Mouse (Mus musculus): ENCODE results near the gene Atp8a1. TPM values are rescaled to one million over a fixed set of nuclear protein-coding genes. Genes with fewer than 3 reads are reported as not detected.

Atp8a1 gene
- polyA plus RNA-seq, 1 experiment from 2014 or later = 17.9 TPM

DNA sequence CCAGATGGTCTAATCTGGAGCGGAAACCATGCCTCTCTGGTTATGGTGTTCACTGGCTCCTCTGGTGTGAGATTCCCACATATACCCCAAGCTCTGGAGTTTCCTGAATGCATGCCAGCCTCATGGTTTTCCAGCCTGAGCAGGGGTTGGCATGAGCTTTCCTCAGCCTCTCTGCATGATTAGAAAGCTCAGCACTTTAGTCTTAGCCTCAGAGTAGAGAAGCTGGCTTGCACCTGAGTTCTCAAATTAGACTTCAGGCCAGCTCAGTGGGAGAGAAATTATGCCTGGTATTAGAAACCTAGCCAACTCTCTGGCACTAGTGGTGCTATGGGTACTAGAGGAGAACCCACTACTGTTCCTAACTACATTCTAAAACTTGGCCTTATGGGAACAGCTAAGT lies 111.5 kb downstream of the Atp8a1 start:
- H3K4me3 ChIP-seq (ENCODE audit: low read depth, low read length) = no peak overlapping the region
- H3K27ac ChIP-seq (ENCODE audit: low read depth) = no peak overlapping the region
- ATAC-seq (replicated peaks; ENCODE audit: low FRiP score, low TSS enrichment, low read depth) (no peak), DNase-seq (ENCODE audit: low spot score) (no peak)
- no peak overlapping the region for H3K4me2 ChIP-seq (ENCODE audit: low read length)
- H3K9me3 ChIP-seq (ENCODE audit: control insufficient read depth, low read length) = peaks cover 5% of the 10 kb centered on the region; the same call in 1 of the 2 replicates
- no peaks in the 10 kb centered on the region for H3K36me3 ChIP-seq (ENCODE audit: control insufficient read depth, insufficient read depth, low read length)
- WGBS = 100% methylated on average over 1 of the region's 1 CpGs
- H3K27me3 ChIP-seq (replicated peaks; ENCODE audit: control insufficient read depth, insufficient read depth, low read length) = no peaks in the 10 kb centered on the region
- H3K4me1 ChIP-seq (replicated peaks; ENCODE audit: control insufficient read depth, insufficient read depth, low read length) = no peaks in the 10 kb centered on the region
- H3K9ac ChIP-seq (ENCODE audit: low read length) = no peak overlapping the region

DNA sequence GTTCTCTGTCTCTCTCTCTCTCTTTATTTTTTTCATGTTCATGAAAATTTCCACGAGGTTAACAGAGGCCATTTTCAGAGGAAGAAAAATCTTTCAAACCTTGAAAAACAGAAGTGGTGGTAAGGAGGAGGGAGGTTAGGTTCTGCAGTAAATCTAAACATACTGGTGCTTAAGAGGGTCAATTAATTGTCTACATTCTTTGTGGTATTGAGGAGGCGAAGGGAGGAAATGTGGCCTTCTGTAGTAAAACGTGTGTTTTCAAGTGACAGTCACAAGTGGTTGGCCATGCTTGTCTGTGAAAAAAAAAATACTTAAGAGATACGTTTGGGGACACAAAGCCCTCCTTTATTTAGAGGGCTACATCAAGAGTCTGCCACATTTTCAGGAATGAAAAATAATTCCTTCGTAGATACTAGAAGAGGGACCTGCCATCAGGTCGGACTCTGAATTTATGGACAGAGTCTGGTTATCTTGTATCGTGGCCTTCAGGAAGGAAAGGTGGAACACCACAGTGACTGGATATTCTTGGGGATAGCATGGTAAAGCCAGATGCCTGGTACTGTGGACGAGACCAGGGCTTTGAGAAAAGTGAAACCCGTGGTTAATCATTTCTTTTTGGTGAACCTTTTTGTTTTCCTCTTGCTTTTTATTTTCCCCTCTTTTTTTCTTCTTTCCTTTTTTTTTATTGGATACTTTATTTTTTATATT lies 113.5 kb downstream of the Atp8a1 start:
- Histone ChIP-seq H3K4me1 (replicated peaks; ENCODE audit: control insufficient read depth, insufficient read depth, low read length) (no peaks in the 10 kb centered on the region), H3K9ac (ENCODE audit: low read length) (no peak overlapping the region), H3K9me3 (ENCODE audit: control insufficient read depth, low read length) (peaks cover 5% of the 10 kb centered on the region; the same call in 1 of the 2 replicates), H3K27me3 (replicated peaks; ENCODE audit: control insufficient read depth, insufficient read depth, low read length) (no peaks in the 10 kb centered on the region), H3K27ac (ENCODE audit: low read depth) (0 out of 2 replicates have a peak overlapping the region, but pooled peaks have one; percentile 43), H3K36me3 (ENCODE audit: control insufficient read depth, insufficient read depth, low read length) (no peaks in the 10 kb centered on the region), H3K4me2 (ENCODE audit: low read length) (no peak overlapping the region), H3K4me3 (ENCODE audit: low read depth, low read length) (no peak overlapping the region)
- DNase-seq (ENCODE audit: low spot score) = no peak
- WGBS = 47% methylated on average over 9 of the region's 9 CpGs
- no peak for ATAC-seq (replicated peaks; ENCODE audit: low FRiP score, low TSS enrichment, low read depth)

DNA sequence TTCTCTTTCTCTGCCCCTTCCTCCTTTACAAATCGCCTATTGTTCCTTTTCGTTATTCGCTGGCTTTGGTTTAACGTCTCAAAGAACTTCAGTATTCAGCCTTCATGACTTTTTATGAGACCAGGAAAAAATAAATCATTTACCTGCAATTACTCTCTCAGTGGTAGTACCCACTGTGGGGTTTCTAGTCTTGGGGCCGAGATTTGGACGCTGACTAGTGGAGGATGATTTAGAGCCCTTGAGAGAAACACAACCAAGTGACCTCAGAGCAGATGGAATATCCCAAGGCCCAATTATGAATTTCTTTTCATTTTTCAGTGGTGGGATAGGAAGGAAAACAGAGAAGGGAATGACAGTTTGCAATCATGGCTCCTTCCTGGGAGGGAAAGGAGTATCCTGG lies 114.1 kb downstream of the Atp8a1 start:
- no peak overlapping the region for H3K4me3 ChIP-seq (ENCODE audit: low read depth, low read length)
- H3K9me3 ChIP-seq (ENCODE audit: control insufficient read depth, low read length) = peaks cover 5% of the 10 kb centered on the region; the same call in 1 of the 2 replicates
- no peaks in the 10 kb centered on the region for H3K36me3 ChIP-seq (ENCODE audit: control insufficient read depth, insufficient read depth, low read length)
- no peaks in the 10 kb centered on the region for H3K27me3 ChIP-seq (replicated peaks; ENCODE audit: control insufficient read depth, insufficient read depth, low read length)
- peak overlapping the region; percentile 43; the same call in 1 of the 2 replicates for H3K27ac ChIP-seq (ENCODE audit: low read depth)
- no peak overlapping the region for H3K4me2 ChIP-seq (ENCODE audit: low read length)
- ATAC-seq (replicated peaks; ENCODE audit: low FRiP score, low TSS enrichment, low read depth) (no peak), DNase-seq (ENCODE audit: low spot score) (no peak)
- H3K4me1 ChIP-seq (replicated peaks; ENCODE audit: control insufficient read depth, insufficient read depth, low read length) = no peaks in the 10 kb centered on the region
- WGBS = 56% methylated on average over 6 of the region's 6 CpGs
- no peak overlapping the region for H3K9ac ChIP-seq (ENCODE audit: low read length)

DNA sequence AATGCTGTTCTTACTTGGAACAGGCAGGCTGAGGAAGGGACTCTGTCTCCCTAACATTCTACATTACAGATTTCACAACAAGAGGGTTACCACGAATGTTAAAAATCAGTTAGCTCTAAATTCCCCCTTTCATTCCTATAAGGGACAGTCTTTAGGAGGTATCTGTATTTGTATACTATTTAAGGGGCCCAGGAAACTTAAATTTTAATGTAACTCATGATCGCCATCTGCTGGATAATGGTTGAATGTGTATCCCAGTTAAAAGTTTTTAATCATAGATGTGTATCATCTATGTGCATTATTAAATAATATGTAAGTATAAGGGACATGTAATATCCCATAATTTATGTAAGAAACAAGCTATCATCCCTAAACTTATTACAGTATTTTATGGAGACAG lies 119.5 kb downstream of the Atp8a1 start:
- no peaks in the 10 kb centered on the region for H3K27me3 ChIP-seq (replicated peaks; ENCODE audit: control insufficient read depth, insufficient read depth, low read length)
- no peak overlapping the region for H3K4me2 ChIP-seq (ENCODE audit: low read length)
- DNase-seq (ENCODE audit: low spot score) (no peak), ATAC-seq (replicated peaks; ENCODE audit: low FRiP score, low TSS enrichment, low read depth) (no peak)
- H3K4me1 ChIP-seq (replicated peaks; ENCODE audit: control insufficient read depth, insufficient read depth, low read length) = no peaks in the 10 kb centered on the region
- H3K4me3 ChIP-seq (ENCODE audit: low read depth, low read length) = no peak overlapping the region
- no peaks in the 10 kb centered on the region for H3K9me3 ChIP-seq (ENCODE audit: control insufficient read depth, low read length)
- 7% methylated on average over 2 of the region's 2 CpGs for WGBS
- H3K27ac ChIP-seq (ENCODE audit: low read depth) = no peak overlapping the region
- H3K36me3 ChIP-seq (ENCODE audit: control insufficient read depth, insufficient read depth, low read length) = no peaks in the 10 kb centered on the region
- no peak overlapping the region for H3K9ac ChIP-seq (ENCODE audit: low read length)

DNA sequence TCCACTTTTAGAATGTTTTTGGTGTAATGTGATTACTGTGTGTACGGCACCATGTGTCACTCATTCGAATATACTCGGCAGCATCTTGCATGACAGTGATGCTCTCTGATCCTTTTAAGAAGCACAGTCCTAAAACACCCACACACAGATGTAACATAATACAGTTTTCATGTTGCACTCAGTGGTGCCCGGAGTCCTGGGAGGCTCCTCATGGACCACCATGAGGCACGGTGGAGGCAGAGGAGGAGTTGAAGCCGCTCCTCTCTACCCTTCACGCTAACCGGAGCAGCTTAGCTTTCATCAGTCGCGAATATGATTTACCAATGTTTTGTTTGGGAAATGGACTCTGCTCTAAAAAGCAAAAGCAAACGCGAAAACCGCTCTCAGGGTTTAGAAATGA lies 120.4 kb downstream of the Atp8a1 start:
- ATAC-seq (replicated peaks; ENCODE audit: low FRiP score, low TSS enrichment, low read depth) (no peak), DNase-seq (ENCODE audit: low spot score) (no peak)
- 69% methylated on average over 13 of the region's 13 CpGs for WGBS
- Histone ChIP-seq H3K9me3 (ENCODE audit: control insufficient read depth, low read length) (no peaks in the 10 kb centered on the region), H3K4me1 (replicated peaks; ENCODE audit: control insufficient read depth, insufficient read depth, low read length) (no peaks in the 10 kb centered on the region), H3K9ac (ENCODE audit: low read length) (no peak overlapping the region), H3K4me3 (ENCODE audit: low read depth, low read length) (no peak overlapping the region), H3K27ac (ENCODE audit: low read depth) (no peak overlapping the region), H3K36me3 (ENCODE audit: control insufficient read depth, insufficient read depth, low read length) (no peaks in the 10 kb centered on the region), H3K27me3 (replicated peaks; ENCODE audit: control insufficient read depth, insufficient read depth, low read length) (no peaks in the 10 kb centered on the region), H3K4me2 (ENCODE audit: low read length) (no peak overlapping the region)

DNA sequence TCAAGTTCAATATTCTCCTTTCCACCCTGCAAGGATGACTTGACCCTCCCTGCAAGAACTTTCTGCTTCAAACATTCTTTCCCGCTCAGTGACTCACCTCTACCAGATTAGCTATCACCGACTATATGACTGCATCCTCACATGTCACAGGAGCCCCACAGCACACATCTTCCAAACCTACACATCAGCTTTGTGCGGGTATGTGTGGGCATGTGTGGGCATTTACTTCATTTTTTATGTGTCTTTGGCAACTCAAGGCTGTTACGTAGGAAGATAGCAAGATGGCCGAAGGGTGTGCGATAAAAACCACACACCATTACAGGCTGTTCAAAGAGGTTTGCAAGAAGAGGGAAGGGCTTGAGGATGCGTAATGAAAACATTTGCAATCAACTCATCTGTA lies 145.6 kb downstream of the Atp8a1 start:
- Histone ChIP-seq H3K4me1 (replicated peaks; ENCODE audit: control insufficient read depth, insufficient read depth, low read length) (no peaks in the 10 kb centered on the region), H3K36me3 (ENCODE audit: control insufficient read depth, insufficient read depth, low read length) (no peaks in the 10 kb centered on the region), H3K9ac (ENCODE audit: low read length) (no peak overlapping the region), H3K27ac (ENCODE audit: low read depth) (no peak overlapping the region), H3K4me3 (ENCODE audit: low read depth, low read length) (no peak overlapping the region), H3K27me3 (replicated peaks; ENCODE audit: control insufficient read depth, insufficient read depth, low read length) (no peaks in the 10 kb centered on the region), H3K9me3 (ENCODE audit: control insufficient read depth, low read length) (no peaks in the 10 kb centered on the region), H3K4me2 (ENCODE audit: low read length) (no peak overlapping the region)
- 92% methylated on average over 7 of the region's 7 CpGs for WGBS
- no peak for ATAC-seq (replicated peaks; ENCODE audit: low FRiP score, low TSS enrichment, low read depth)
- no peak for DNase-seq (ENCODE audit: low spot score)

DNA sequence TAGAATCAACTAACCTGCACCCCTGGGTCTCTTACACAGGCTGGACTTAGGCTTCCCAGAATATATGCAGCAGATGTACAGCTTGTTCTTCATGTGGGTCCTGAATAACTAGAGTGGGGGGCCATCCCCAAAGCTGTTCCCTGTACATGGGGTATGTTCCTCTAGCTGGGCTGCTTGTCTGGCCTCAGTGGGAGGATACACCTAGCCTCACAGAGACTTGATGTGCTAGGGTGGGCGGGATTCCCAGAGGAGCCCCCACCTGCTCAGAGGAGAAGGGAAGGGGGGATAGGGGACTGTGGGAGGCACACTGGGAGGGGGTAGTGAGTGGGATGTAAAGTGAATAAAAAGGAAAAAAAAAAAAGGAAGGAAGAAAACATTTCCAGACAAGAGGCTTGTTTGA lies 147.8 kb downstream of the Atp8a1 start:
- Histone ChIP-seq H3K4me2 (ENCODE audit: low read length) (no peak overlapping the region), H3K27ac (ENCODE audit: low read depth) (no peak overlapping the region), H3K9me3 (ENCODE audit: control insufficient read depth, low read length) (no peaks in the 10 kb centered on the region), H3K27me3 (replicated peaks; ENCODE audit: control insufficient read depth, insufficient read depth, low read length) (no peaks in the 10 kb centered on the region), H3K4me1 (replicated peaks; ENCODE audit: control insufficient read depth, insufficient read depth, low read length) (no peaks in the 10 kb centered on the region), H3K9ac (ENCODE audit: low read length) (no peak overlapping the region), H3K36me3 (ENCODE audit: control insufficient read depth, insufficient read depth, low read length) (no peaks in the 10 kb centered on the region), H3K4me3 (ENCODE audit: low read depth, low read length) (no peak overlapping the region)
- WGBS = 83% methylated on average over 1 of the region's 1 CpGs
- no peak for ATAC-seq (replicated peaks; ENCODE audit: low FRiP score, low TSS enrichment, low read depth)
- DNase-seq (ENCODE audit: low spot score) = no peak

DNA sequence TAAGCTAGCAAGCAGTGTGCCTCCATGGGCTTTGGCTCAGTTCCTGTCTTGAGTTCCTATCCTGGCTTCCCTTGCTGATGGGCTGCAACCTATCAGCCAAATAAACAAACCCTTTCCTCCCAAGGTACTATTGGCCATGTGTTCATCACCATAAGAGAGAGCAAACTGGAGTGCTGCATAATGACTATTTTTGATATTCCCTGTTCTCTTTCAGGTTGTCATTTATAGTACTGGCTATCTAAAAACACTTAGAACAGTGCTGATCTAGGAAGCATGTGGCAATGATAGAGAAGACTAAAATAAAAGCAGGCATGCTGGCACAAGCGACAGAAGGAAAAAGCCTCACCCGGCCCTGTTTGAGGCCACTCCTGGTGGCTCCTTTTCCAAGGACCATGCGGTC lies 149.1 kb downstream of the Atp8a1 start:
- Histone ChIP-seq H3K27me3 (replicated peaks; ENCODE audit: control insufficient read depth, insufficient read depth, low read length) (no peaks in the 10 kb centered on the region), H3K27ac (ENCODE audit: low read depth) (no peak overlapping the region), H3K4me3 (ENCODE audit: low read depth, low read length) (no peak overlapping the region), H3K9ac (ENCODE audit: low read length) (no peak overlapping the region), H3K4me1 (replicated peaks; ENCODE audit: control insufficient read depth, insufficient read depth, low read length) (no peaks in the 10 kb centered on the region), H3K9me3 (ENCODE audit: control insufficient read depth, low read length) (no peaks in the 10 kb centered on the region), H3K36me3 (ENCODE audit: control insufficient read depth, insufficient read depth, low read length) (no peaks in the 10 kb centered on the region), H3K4me2 (ENCODE audit: low read length) (no peak overlapping the region)
- ATAC-seq (replicated peaks; ENCODE audit: low FRiP score, low TSS enrichment, low read depth) (no peak), DNase-seq (ENCODE audit: low spot score) (no peak)
- WGBS = 95% methylated on average over 3 of the region's 3 CpGs

Data from intestine, embryonic 14.5 days (tissue).